ENCODE assay signal across 21 mouse cellular contexts in genomic region chr2:154827521-154827920, GRCm38 (mm10). TPM values are rescaled to one million over a fixed set of nuclear protein-coding genes. Genes with fewer than 3 reads are reported as not detected.
"Had no signal": no experiment of that assay in that cellular context is flagged by ENCODE, and none has a peak within 500 bp of the region (broad histone marks: within the 10 kb centered on the region; RNA-seq: fewer than 3 reads in every experiment).

No protein-coding gene starts in this region.

- H3K9me3 ChIP-seq: lung, embryonic 15.5 days; megakaryocyte, embryonic 14.5 days; midbrain, embryonic 13.5 days; midbrain, embryonic 15.5 days; neural tube, embryonic 12.5 days; stomach, embryonic 15.5 days had no signal

- H3K27me3 ChIP-seq: lung, embryonic 15.5 days; megakaryocyte, embryonic 14.5 days; midbrain, embryonic 13.5 days; midbrain, embryonic 15.5 days; neural tube, embryonic 12.5 days; stomach, embryonic 15.5 days had no signal

- H3K4me3 ChIP-seq: lung, embryonic 15.5 days; megakaryocyte, embryonic 14.5 days; midbrain, embryonic 13.5 days; midbrain, embryonic 15.5 days; neural tube, embryonic 12.5 days; stomach, embryonic 15.5 days had no signal

- DNase-seq: lung, adult 2 months; lung, postnatal 14 days; lung, postnatal 36 days; right cerebral cortex, postnatal 14 days; thymus, adult 2 months; thymus, postnatal 25 days; thymus, postnatal 4 days had no signal

- H3K27ac ChIP-seq: lung, embryonic 15.5 days; macrophage; midbrain, embryonic 13.5 days; midbrain, embryonic 15.5 days; neural tube, embryonic 12.5 days; stomach, embryonic 15.5 days; stomach, postnatal 0 days had no signal

- H3K9ac ChIP-seq: lung, embryonic 15.5 days; midbrain, embryonic 13.5 days; midbrain, embryonic 15.5 days; neural tube, embryonic 12.5 days; stomach, embryonic 15.5 days had no signal

- H3K4me1 ChIP-seq: midbrain, embryonic 15.5 days; neural tube, embryonic 12.5 days; stomach, embryonic 15.5 days had no signal

- ATAC-seq: lung, postnatal 0 days; midbrain, embryonic 13.5 days; midbrain, embryonic 15.5 days had no signal

- H3K36me3 ChIP-seq: lung, embryonic 15.5 days; midbrain, embryonic 13.5 days; midbrain, embryonic 15.5 days; neural tube, embryonic 12.5 days; stomach, embryonic 15.5 days had no signal

- H3K4me2 ChIP-seq: lung, embryonic 15.5 days; midbrain, embryonic 13.5 days; midbrain, embryonic 15.5 days; neural tube, embryonic 12.5 days; stomach, embryonic 15.5 days had no signal

RNA-seq across cellular contexts. Expression of gene a, which starts 36.3 kb away (rescaled TPM):
- polyA plus RNA-seq: lung, adult 2 months; lung, embryonic 15.5 days; lung, postnatal 0 days; macrophage; neural tube, embryonic 12.5 days; neural tube, embryonic 14.5 days; spleen, adult 2 months; urinary bladder, adult 2 months had no signal

RNA-seq across cellular contexts. Expression of gene Gm14214, which starts 57.7 kb away (rescaled TPM):
- polyA plus RNA-seq: lung, adult 2 months; lung, embryonic 15.5 days; lung, postnatal 0 days; macrophage; midbrain, embryonic 13.5 days; midbrain, embryonic 15.5 days; midbrain, postnatal 0 days; neural tube, embryonic 12.5 days; neural tube, embryonic 14.5 days; spleen, adult 2 months; stomach, embryonic 15.5 days; stomach, postnatal 0 days; testis, adult 2 months; thymus, adult 2 months; urinary bladder, adult 2 months had no signal
